Mouse (Mus musculus) frontal cortex, postnatal 14 days (tissue): ENCODE measurements around the gene Taar8c.
"Not testable (repeated sequence)": the region's sequence is repeated elsewhere in the genome, so short reads cannot be mapped to it uniquely, and the experiment has no call there.

ENCODE experiments used
- DNase-seq, 2 experiments: peaks; one replicate each; pipeline ENCODE4 v3.0.0; 2022; ENCODE audit warnings: low spot score in 2 of 2

Gene Taar8c

GRCm38 (mm10) chr10:24074751-24075150 is 27.0 kb downstream of the Taar8c start:
- not testable (repeated sequence) for DNase-seq

DNA sequence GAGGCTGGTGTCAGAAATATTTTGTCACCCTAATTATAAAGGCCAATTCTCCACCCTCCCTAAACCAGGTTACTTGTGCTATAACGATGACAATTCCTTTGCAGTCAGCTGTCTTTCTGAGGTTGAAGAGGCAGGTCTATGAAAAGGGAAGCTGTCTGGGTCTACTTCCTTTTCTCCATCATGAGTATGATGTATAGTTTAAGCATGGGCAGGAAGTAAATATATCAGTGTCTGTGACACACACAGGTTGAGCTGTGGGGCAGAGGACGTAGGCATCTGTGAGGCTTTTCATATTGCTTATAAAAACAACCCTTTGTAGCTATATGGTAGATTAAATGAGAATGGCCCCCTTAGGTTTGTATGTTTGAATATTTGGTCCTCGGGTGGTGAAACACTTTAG is 42.7 kb downstream of the Taar8c start:
- DNase-seq: no peak

DNA sequence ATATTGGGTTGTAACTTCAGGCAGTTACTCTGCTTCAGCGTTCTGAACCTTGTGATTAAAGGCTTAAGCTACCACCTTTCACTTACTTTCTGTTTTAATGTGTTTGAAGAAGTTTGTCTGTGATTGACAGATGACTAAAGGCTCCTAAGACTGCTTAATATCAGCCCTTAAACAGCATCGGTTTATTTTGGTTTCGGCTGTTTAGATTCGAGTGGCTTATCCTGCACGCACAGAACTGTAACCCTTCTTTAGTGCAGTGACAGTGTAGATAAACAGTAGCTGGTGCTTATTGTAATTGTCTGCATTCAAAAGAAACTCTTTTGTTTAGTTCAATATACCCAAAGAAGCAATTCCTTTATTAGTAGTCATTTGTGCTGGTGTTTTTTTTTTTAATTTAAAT is 49.7 kb downstream of the Taar8c start:
- DNase-seq: no peak
